Mouse (Mus musculus) heart, embryonic 11.5 days (tissue): ENCODE results near the gene Arhgap25. TPM values are rescaled to one million over a fixed set of nuclear protein-coding genes. Genes with fewer than 3 reads are reported as not detected.
"Not testable (repeated sequence)": the region's sequence is repeated elsewhere in the genome, so short reads cannot be mapped to it uniquely, and the experiment has no call there.

Source experiments
- ATAC-seq: fragments of 200-750 bp; cut with Nextera tagmentation; replicated peaks from 2 replicates; pipeline ENCODE4 v1.8.0; 2017; ENCODE audit warnings: moderate library complexity; ENCODE audit not compliant: insufficient number of reproducible peaks, low FRiP score, low TSS enrichment
- H3K27ac ChIP-seq: fragments of 300-500 bp; sonication (generic); 2 replicates; pipeline ENCODE4 v1.5.1; 2014; ENCODE audit warnings: mild to moderate bottlenecking, low read depth, low read length
- H3K27me3 ChIP-seq: fragments of 300-500 bp; sonication (generic); 2 replicates; pipeline ENCODE4 v1.6.1; 2014; ENCODE audit warnings: mild to moderate bottlenecking, low read length, mixed read lengths; ENCODE audit not compliant: control insufficient read depth, insufficient read depth
- H3K36me3 ChIP-seq: fragments of 300-500 bp; sonication (generic); 2 replicates; pipeline ENCODE4 v1.6.1; 2014; ENCODE audit warnings: mild to moderate bottlenecking, low read length, moderate library complexity, mixed read lengths; ENCODE audit not compliant: control insufficient read depth, insufficient read depth
- H3K4me1 ChIP-seq: fragments of 300-500 bp; sonication (generic); 2 replicates; pipeline ENCODE4 v1.6.1; 2014; ENCODE audit warnings: low read length; ENCODE audit not compliant: control insufficient read depth, insufficient read depth
- H3K4me2 ChIP-seq: fragments of 300-500 bp; sonication (generic); 2 replicates; pipeline ENCODE4 v1.6.1; 2014; ENCODE audit warnings: mild to moderate bottlenecking, moderate library complexity
- H3K4me3 ChIP-seq: fragments of 300-500 bp; sonication (generic); 2 replicates; pipeline ENCODE4 v1.5.1; 2014; ENCODE audit warnings: low read depth, low read length
- H3K9ac ChIP-seq: fragments of 300-500 bp; sonication (generic); 2 replicates; pipeline ENCODE4 v1.6.1; 2014; ENCODE audit warnings: mild to moderate bottlenecking, low read depth, low read length, moderate library complexity
- H3K9me3 ChIP-seq: fragments of 300-500 bp; sonication (generic); replicated peaks from 2 replicates; pipeline ENCODE4 v1.6.1; 2016; ENCODE audit warnings: low read length; ENCODE audit not compliant: control insufficient read depth
- WGBS: fragments of 180-500 bp; shearing (Covaris S2); extraction: QIAGEN DNeasy Blood & Tissue Kit; methylation state at CpG from one replicate; pipeline ENCODE4 v1.1.7; 2014; ENCODE audit not compliant: insufficient replicate concordance; 5-methylcytosine and 5-hydroxymethylcytosine counted together
- polyA plus RNA-seq: library from polyadenylated mRNA; unstranded; fragments of >200 nt; fragmentation: Nextera tagmentation; extraction: Ambion mirVana; gene quantifications from 2 replicates; pipeline ENCODE4 v1.2.1, GENCODE M21; 2014

Arhgap25 gene
- polyA plus RNA-seq, 1 experiment from 2014 or later: 1.6 TPM

- H3K9ac ChIP-seq: no peak overlapping the region
- no peak overlapping the region for H3K4me3 ChIP-seq
- H3K9me3 ChIP-seq: no peaks in the 10 kb centered on the region
- no peaks in the 10 kb centered on the region for H3K36me3 ChIP-seq
- no peak overlapping the region for H3K27ac ChIP-seq
- no peak overlapping the region; the same call in 1 of the 2 replicates for H3K4me2 ChIP-seq
- 0 out of 2 replicates have a peak, but pooled peaks cover 3% of the 10 kb centered on the region for H3K4me1 ChIP-seq
- peaks cover 2% of the 10 kb centered on the region; the same call in 1 of the 2 replicates for H3K27me3 ChIP-seq
- WGBS: 45% methylated on average over 6 of the region's 6 CpGs
- ATAC-seq: no peak
Observed at GRCm38 (mm10) chr6:87527846-87528557, 5.1 kb downstream of the Arhgap25 start.

GRCm38 (mm10) chr6:87527366-87527765 is 5.7 kb downstream of the Arhgap25 start:
- Histone ChIP-seq H3K4me1 (0 out of 2 replicates have a peak, but pooled peaks cover 3% of the 10 kb centered on the region), H3K36me3 (no peaks in the 10 kb centered on the region), H3K27ac (no peak overlapping the region), H3K9ac (no peak overlapping the region), H3K4me3 (no peak overlapping the region), H3K4me2 (no peak overlapping the region), H3K9me3 (no peaks in the 10 kb centered on the region), H3K27me3 (peaks cover 5% of the 10 kb centered on the region; the same call in 1 of the 2 replicates)
- ATAC-seq: no peak
- 48% methylated on average over 4 of the region's 4 CpGs for WGBS

- Histone ChIP-seq H3K36me3 (no peaks in the 10 kb centered on the region), H3K27me3 (peaks cover 5% of the 10 kb centered on the region; the same call in 1 of the 2 replicates), H3K4me3 (no peak overlapping the region), H3K4me2 (no peak overlapping the region), H3K9me3 (no peaks in the 10 kb centered on the region), H3K4me1 (0 out of 2 replicates have a peak, but pooled peaks cover 3% of the 10 kb centered on the region), H3K9ac (no peak overlapping the region), H3K27ac (no peak overlapping the region)
- no peak for ATAC-seq
- 87% methylated on average over 10 of the region's 10 CpGs for WGBS
Observed at GRCm38 (mm10) chr6:87525126-87525525, 7.9 kb downstream of the Arhgap25 start.

GRCm38 (mm10) chr6:87524281-87524680 is 8.8 kb downstream of the Arhgap25 start:
- Histone ChIP-seq H3K36me3 (no peaks in the 10 kb centered on the region), H3K27me3 (peaks cover 5% of the 10 kb centered on the region; the same call in 1 of the 2 replicates), H3K4me3 (no peak overlapping the region), H3K9me3 (no peaks in the 10 kb centered on the region), H3K4me1 (0 out of 2 replicates have a peak, but pooled peaks cover 3% of the 10 kb centered on the region), H3K4me2 (no peak overlapping the region), H3K9ac (no peak overlapping the region), H3K27ac (no peak overlapping the region)
- ATAC-seq: no peak
- 85% methylated on average over 4 of the region's 4 CpGs for WGBS

DNA sequence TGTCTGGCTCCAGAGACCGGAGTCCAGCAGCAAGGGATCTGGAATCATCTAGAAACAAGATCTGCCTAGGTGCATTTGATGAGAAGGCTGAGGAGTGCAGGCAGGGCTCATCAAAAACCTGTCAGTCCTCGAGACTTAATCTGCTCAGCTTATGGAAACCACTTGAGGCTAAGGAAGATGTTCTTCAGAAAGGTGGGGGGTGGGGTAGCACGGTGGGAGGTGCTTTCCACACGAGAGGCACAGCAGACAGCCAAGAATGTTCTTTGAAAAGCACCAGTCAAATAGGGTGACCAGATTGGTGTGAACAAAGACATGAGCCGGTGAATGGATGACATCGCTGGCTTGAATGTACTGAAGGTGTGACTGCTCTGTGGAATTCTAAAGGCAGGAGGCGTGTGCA is 9.3 kb downstream of the Arhgap25 start:
- Histone ChIP-seq H3K4me2 (no peak overlapping the region), H3K4me3 (no peak overlapping the region), H3K36me3 (no peaks in the 10 kb centered on the region), H3K4me1 (0 out of 2 replicates have a peak, but pooled peaks cover 3% of the 10 kb centered on the region), H3K27ac (no peak overlapping the region), H3K27me3 (peaks cover 5% of the 10 kb centered on the region; the same call in 1 of the 2 replicates), H3K9ac (no peak overlapping the region), H3K9me3 (no peaks in the 10 kb centered on the region)
- WGBS: 62% methylated on average over 7 of the region's 7 CpGs
- ATAC-seq: no peak

DNA sequence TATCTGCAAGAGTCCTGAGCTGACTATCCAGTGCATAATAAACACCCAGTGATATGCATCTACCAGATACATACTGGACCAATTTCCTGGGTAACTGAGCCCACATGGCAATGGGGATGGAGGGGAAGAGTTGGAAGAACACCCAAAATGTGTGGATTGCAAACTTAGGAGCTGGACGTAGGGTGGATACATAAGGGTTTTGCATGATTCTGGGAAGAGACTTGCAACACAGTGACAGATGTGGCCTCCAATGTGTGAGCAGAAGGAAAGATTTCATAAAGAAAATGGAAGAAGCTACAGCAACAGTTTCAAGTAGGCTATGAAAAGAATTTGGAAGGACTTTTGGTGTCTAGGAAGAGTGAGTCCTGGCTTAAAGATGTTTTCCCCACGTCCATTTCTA is 10.0 kb downstream of the Arhgap25 start:
- Histone ChIP-seq H3K36me3 (no peaks in the 10 kb centered on the region), H3K27me3 (peaks cover 5% of the 10 kb centered on the region; the same call in 1 of the 2 replicates), H3K4me2 (no peak overlapping the region), H3K9me3 (no peaks in the 10 kb centered on the region), H3K4me1 (0 out of 2 replicates have a peak, but pooled peaks cover 3% of the 10 kb centered on the region), H3K4me3 (no peak overlapping the region), H3K9ac (no peak overlapping the region), H3K27ac (no peak overlapping the region)
- ATAC-seq: no peak
- 74% methylated on average over 2 of the region's 2 CpGs for WGBS

- no peak for ATAC-seq
- H3K4me1 ChIP-seq: 0 out of 2 replicates have a peak, but pooled peaks cover 3% of the 10 kb centered on the region
- 21% methylated on average over 3 of the region's 3 CpGs for WGBS
- H3K36me3 ChIP-seq: no peaks in the 10 kb centered on the region
- H3K4me2 ChIP-seq: no peak overlapping the region
- H3K27me3 ChIP-seq: peaks cover 5% of the 10 kb centered on the region; the same call in 1 of the 2 replicates
- no peak overlapping the region for H3K4me3 ChIP-seq
- H3K9ac ChIP-seq: no peak overlapping the region
- no peaks in the 10 kb centered on the region for H3K9me3 ChIP-seq
- no peak overlapping the region for H3K27ac ChIP-seq
Observed at GRCm38 (mm10) chr6:87522236-87522635, 10.8 kb downstream of the Arhgap25 start.

DNA sequence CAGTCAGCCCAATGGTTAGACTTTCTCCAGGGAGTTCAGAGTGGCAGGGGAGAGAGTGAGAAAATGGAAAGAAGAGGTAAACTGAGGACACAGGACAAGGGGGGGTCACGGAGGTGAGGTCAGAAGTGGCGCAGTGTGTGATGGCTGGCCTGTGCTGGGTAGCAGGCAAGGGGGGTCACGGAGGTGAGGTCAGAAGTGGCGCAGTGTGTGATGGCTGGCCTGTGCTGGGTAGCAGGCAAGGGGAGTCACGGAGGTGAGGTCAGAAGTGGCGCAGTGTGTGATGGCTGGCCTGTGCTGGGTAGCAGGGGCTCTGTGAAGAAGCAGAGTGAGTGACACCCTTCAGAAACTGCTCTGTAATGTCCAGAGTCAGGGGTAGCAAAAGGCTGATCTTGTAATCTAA is 11.4 kb downstream of the Arhgap25 start:
- not testable (repeated sequence) for H3K4me2 ChIP-seq, H3K27ac ChIP-seq, ATAC-seq, H3K4me1 ChIP-seq, H3K4me3 ChIP-seq, H3K9me3 ChIP-seq, H3K9ac ChIP-seq, H3K27me3 ChIP-seq, H3K36me3 ChIP-seq
- WGBS: 82% methylated on average over 6 of the region's 6 CpGs
